Mouse (Mus musculus) embryonic facial prominence, embryonic 10.5 days (tissue): ENCODE measurements around the gene Mef2d. TPM values are rescaled to one million over a fixed set of nuclear protein-coding genes. Genes with fewer than 3 reads are reported as not detected.

ENCODE experiments used
- DNase-seq: peaks from one replicate; pipeline ENCODE4 v3.0.0-alpha.2; 2017; ENCODE audit warnings: low spot score
- H3K27ac ChIP-seq: fragments of 300-500 bp; sonication (generic); replicated peaks from 2 replicates; pipeline ENCODE4 v1.5.1; 2016; ENCODE audit warnings: mild to moderate bottlenecking
- H3K27me3 ChIP-seq: fragments of 300-500 bp; sonication (generic); replicated peaks from 2 replicates; pipeline ENCODE4 v1.6.1; 2016; ENCODE audit warnings: low read depth, mild to moderate bottlenecking; ENCODE audit not compliant: poor library complexity, severe bottlenecking
- H3K36me3 ChIP-seq: fragments of 300-500 bp; sonication (generic); replicated peaks from 2 replicates; pipeline ENCODE4 v1.6.1; 2016; ENCODE audit warnings: mild to moderate bottlenecking, moderate library complexity
- H3K4me1 ChIP-seq: fragments of 300-500 bp; sonication (generic); 2 replicates; pipeline ENCODE4 v1.6.1; 2016
- H3K4me3 ChIP-seq: fragments of 300-500 bp; sonication (generic); 2 replicates; pipeline ENCODE4 v1.5.1; 2016; ENCODE audit warnings: mild to moderate bottlenecking, moderate library complexity
- H3K9me3 ChIP-seq: fragments of 300-500 bp; sonication (generic); 2 replicates; pipeline ENCODE4 v1.6.1; 2016; ENCODE audit warnings: mild to moderate bottlenecking
- WGBS: fragments of 180-500 bp; shearing (Covaris S2); methylation state at CpG from one replicate; pipeline ENCODE4 v1.1.7; 2016; 5-methylcytosine and 5-hydroxymethylcytosine counted together
- polyA plus RNA-seq: library from polyadenylated mRNA; unstranded; fragments of >200 nt; fragmentation: Nextera tagmentation; extraction: Ambion mirVana; gene quantifications from 2 replicates; pipeline ENCODE4 v1.2.1, GENCODE M21; 2016

Gene Mef2d
- 11.1 and 12.1 TPM in 2 replicates for polyA plus RNA-seq

DNA sequence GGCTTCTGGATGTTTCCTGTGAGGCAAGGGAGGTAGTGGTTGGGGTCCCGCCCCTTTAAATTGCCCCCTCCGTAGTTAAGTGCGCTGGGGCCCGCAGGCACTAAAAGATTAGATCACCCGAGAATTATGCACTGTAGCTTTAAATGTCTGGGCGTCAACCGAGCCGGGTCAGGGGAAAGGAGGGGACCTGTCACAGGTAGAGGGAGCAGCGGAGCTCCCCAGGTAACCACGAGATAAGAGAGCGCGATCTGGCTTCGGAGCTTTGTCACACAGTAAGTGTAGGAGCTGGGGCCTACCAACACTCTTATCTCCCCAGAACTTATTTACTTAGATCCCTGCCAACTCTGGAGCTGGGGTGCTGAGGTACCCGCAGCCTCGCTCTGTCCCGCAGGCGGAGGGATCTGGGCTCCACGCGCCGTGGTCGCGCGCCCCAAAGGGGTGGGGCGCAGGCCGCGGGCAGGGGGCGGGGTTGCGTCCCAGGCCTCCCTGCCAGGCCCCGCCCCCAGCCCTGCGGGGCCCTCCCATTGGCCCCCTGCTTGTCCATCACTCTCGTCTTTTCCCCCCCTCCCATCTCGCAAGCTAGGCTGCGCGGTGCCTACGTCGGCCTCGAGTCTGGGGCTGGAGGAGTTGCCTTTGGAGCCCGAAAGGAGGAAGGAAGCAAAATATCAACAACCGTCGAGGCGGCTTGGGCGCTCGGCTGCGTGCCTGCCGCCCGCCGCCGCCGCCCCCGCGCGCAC lies at the start of gene Mef2d:
TSS of gene Mef2d (plus strand) at position 586 of the 737 bp plus-strand sequence.
- DNase-seq = peak; percentile 97
- WGBS = 0% methylated on average over 51 of the region's 52 CpGs
- H3K4me1 ChIP-seq = peaks cover 94% of the 10 kb centered on the region

DNA sequence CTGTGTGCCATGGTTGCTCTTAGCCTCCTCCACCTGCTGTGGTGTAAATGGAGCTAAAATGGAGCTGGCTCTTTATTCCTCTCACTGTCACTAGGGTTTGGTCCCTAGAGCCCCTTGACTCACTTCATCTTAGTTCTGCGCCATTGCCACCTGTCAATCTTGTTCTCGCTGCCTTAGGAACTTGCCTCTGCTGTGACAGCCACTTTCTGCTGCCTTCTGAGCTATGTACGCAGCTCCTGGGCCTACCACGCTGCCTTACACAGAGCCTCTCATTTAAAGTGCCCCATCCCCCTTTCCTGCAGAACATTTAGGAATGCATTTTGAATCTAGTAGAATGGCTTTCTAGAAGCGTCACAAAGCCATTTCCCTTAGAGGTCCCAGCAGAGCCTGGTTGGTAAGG lies 48.0 kb upstream of the Mef2d start:
- DNase-seq = no peak
- 86% methylated on average over 5 of the region's 5 CpGs for WGBS

More for the DNA sequence above, at the start of gene Mef2d:
- Histone ChIP-seq H3K27me3 (peaks cover 26% of the 10 kb centered on the region), H3K4me3 (peak within 1 kb of the TSS; percentile 90), H3K27ac (peak within 1 kb of the TSS; percentile 92), H3K9me3 (no peaks in the 10 kb centered on the region), H3K36me3 (no peaks in the 10 kb centered on the region)

DNA sequence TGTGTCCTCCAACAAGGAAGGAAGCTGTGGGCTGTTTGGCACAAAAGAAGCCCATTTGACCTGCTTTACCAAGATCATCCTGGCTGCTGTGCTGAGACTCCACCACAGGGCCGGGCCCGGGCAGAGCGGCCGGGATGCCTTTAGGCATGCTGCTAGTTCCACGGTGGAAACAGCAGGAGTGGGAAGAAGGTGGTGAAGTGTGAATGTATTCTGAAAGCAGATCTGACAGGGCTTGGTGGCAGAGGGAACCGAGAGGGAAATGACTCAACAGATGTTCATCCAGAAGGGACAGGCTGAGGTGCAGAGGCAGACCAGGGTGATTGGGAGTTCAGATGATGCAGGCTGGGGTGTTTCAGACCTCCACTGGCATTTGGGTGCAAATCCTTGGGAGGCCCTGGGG lies 44.5 kb upstream of the Mef2d start:
- Histone ChIP-seq H3K27ac (no peak overlapping the region), H3K4me1 (no peaks in the 10 kb centered on the region), H3K36me3 (peaks cover 95% of the 10 kb centered on the region), H3K27me3 (no peaks in the 10 kb centered on the region), H3K9me3 (no peaks in the 10 kb centered on the region), H3K4me3 (no peak overlapping the region)
- WGBS = 90% methylated on average over 6 of the region's 6 CpGs
- DNase-seq = no peak

More for the DNA sequence above, 48.0 kb upstream of the Mef2d start:
- Histone ChIP-seq H3K4me1 (no peaks in the 10 kb centered on the region), H3K36me3 (peaks cover 96% of the 10 kb centered on the region), H3K27ac (no peak overlapping the region), H3K27me3 (no peaks in the 10 kb centered on the region), H3K4me3 (no peak overlapping the region), H3K9me3 (no peaks in the 10 kb centered on the region)

DNA sequence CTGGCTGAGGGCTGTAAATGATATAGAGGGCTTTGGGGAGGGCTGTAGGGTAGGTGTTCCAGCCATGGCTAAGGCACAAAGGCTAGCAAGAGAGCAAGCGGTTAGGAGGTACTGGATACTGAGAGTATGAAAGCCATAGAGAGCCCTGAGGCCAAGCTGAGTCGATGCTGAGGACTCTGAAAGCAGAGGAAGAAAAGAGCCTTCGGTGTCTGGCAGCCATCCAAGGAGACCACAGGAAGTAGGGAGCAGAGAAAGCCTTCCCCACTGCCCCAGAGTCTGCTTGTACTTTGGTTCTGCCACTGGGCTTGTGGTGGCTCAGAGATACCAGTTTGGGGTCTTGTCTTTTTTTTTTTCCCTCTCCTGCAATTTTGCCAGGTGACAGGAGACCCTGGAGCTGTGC lies 41.9 kb upstream of the Mef2d start:
- no peaks in the 10 kb centered on the region for H3K9me3 ChIP-seq
- no peaks in the 10 kb centered on the region for H3K4me1 ChIP-seq
- DNase-seq = no peak
- WGBS = 92% methylated on average over 3 of the region's 3 CpGs
- H3K4me3 ChIP-seq = no peak overlapping the region
- H3K27me3 ChIP-seq = no peaks in the 10 kb centered on the region
- no peak overlapping the region for H3K27ac ChIP-seq
- H3K36me3 ChIP-seq = peaks cover 95% of the 10 kb centered on the region

DNA sequence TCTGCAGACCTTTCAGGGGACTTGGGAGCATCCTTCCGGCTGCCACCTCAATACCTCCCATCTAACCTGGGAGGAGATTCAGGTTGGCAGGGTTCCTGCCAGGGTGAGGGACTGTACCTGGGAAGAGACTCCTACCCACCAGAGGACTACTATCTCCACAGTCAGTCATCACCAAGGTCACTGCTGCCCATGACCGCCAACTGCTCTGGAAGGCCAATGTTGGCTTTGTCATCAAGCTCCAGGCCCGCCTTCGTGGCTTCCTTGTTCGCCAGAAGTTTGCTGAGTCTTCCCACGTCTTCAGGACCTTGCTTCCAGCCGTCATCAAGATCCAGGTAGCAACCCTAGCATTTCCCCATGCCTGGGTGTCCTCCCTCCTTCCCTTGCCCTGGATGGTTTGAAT lies 40.4 kb upstream of the Mef2d start:
- Histone ChIP-seq H3K36me3 (peaks cover 98% of the 10 kb centered on the region), H3K4me1 (no peaks in the 10 kb centered on the region), H3K9me3 (no peaks in the 10 kb centered on the region), H3K4me3 (no peak overlapping the region), H3K27me3 (no peaks in the 10 kb centered on the region), H3K27ac (no peak overlapping the region)
- no peak for DNase-seq
- WGBS = 90% methylated on average over 7 of the region's 7 CpGs

DNA sequence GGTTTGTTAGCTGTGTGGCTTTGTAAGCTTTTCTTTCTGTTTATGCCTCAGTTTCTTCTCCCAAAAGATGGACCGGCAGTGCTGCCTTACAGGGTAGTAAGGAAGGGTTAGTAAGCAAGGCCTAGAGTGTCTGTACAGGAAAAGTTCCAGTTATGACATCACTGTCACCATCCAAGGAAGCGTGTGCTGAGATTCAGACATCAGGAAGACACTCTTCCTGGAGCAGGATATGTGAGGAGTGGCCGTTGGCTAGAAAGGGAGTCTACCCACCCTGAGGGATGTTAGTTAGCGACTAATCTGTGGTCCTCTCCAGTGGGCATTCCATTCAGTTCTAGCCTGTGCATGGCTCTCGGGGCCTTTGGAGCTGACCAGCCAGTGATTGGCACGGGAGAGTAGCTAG lies 40.0 kb upstream of the Mef2d start:
- DNase-seq = no peak
- Histone ChIP-seq H3K4me3 (no peak overlapping the region), H3K27ac (peak overlapping the region; percentile 35; the same call in 1 of the 2 replicates), H3K27me3 (no peaks in the 10 kb centered on the region), H3K36me3 (peaks cover 98% of the 10 kb centered on the region), H3K9me3 (no peaks in the 10 kb centered on the region), H3K4me1 (no peaks in the 10 kb centered on the region)
- WGBS = 90% methylated on average over 6 of the region's 6 CpGs

DNA sequence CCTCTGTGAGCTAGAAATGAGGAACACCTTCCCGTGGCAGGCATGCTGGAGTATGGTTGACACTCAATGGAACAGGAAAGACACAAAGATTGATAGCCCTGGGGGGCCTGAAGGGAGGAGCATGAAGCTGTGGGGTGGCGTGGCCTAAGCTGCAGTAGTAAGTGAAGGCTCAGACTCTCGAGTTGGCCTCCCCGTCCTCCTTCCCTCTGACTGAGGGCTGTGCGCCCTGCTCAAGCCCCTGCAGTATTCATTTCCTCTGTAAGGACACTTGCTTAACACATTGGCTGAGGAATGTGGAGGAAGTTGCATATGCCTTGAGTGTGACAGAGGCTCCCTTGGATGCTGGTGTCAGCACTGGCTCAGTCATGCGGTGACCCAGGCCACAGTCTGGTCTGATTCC lies 39.6 kb upstream of the Mef2d start:
- Histone ChIP-seq H3K36me3 (peaks cover 98% of the 10 kb centered on the region), H3K27ac (peak overlapping the region; percentile 35; the same call in 1 of the 2 replicates)
- 83% methylated on average over 6 of the region's 6 CpGs for WGBS

DNA sequence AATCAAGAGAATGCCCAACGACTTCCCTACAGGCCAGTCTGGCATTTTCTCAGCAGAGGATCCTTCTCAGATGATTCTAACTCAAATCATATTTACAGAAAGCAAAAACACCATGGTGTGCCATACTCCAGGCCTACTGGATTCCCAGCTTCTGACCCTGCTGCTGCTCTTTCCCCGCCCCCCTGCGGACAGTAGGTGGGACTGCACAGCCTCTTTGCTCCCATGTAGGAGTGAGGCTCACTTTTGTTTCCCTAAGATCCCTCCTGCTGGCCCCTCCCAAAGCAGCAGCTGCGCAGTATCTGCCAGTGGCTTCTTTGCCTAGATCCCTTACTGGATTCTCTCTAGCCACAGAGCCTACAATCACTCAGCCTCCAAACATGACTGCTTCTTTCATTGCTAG lies 36.0 kb upstream of the Mef2d start:
- Histone ChIP-seq H3K4me3 (no peak overlapping the region), H3K9me3 (no peaks in the 10 kb centered on the region), H3K36me3 (peaks cover 99% of the 10 kb centered on the region), H3K27ac (no peak overlapping the region), H3K4me1 (no peaks in the 10 kb centered on the region), H3K27me3 (no peaks in the 10 kb centered on the region)
- WGBS = 85% methylated on average over 4 of the region's 4 CpGs
- DNase-seq = no peak

More for the DNA sequence above, 39.6 kb upstream of the Mef2d start:
- Histone ChIP-seq H3K4me1 (no peaks in the 10 kb centered on the region), H3K27me3 (no peaks in the 10 kb centered on the region), H3K4me3 (no peak overlapping the region), H3K9me3 (no peaks in the 10 kb centered on the region)
- DNase-seq = no peak

DNA sequence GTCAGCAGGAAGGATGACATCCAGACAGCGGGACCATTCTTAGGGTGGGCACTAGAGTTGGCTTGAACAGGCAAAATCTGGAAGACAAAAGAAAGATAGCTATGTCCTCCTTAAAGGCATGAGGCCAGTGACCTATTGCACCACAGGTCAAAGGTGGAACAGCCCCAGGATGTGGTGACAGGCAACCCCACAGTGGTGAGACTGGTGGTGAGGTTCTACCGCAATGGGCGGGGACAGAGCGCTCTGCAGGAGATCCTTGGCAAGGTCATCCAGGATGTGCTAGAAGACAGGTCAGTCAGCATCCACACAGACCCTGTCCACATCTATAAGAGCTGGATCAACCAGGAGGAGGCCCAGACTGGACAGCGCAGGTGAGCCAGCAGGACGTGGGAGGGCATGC lies 33.0 kb upstream of the Mef2d start:
- 96% methylated on average over 6 of the region's 6 CpGs for WGBS
- Histone ChIP-seq H3K36me3 (peaks cover 99% of the 10 kb centered on the region), H3K27ac (no peak overlapping the region)

DNA sequence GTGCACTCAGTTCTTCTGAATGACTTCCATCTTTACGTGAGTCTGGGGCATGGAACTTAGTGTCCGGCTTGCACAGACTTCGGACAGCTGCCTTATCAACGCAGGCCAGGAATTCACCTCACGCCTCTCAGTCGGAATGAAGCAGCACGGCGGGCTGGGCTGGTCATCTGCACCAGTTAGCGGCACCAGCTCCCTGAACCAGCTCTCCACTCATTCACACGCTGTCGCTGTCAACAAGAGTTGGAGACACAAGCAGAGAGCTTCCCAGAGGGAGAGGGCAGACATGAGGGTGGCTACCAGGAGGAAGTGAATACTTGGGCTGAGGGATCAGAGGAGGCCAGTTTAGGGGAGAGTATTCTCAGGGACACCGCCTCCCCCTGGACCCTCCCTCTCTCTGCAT lies 27.8 kb upstream of the Mef2d start:
- Histone ChIP-seq H3K9me3 (no peaks in the 10 kb centered on the region), H3K36me3 (peaks cover 100% of the 10 kb centered on the region), H3K27me3 (no peaks in the 10 kb centered on the region), H3K27ac (no peak overlapping the region), H3K4me1 (no peaks in the 10 kb centered on the region), H3K4me3 (no peak overlapping the region)
- 97% methylated on average over 12 of the region's 12 CpGs for WGBS
- DNase-seq = no peak

More for the DNA sequence above, 33.0 kb upstream of the Mef2d start:
- no peak for DNase-seq
- Histone ChIP-seq H3K9me3 (no peaks in the 10 kb centered on the region), H3K4me3 (no peak overlapping the region), H3K27me3 (no peaks in the 10 kb centered on the region), H3K4me1 (no peaks in the 10 kb centered on the region)

DNA sequence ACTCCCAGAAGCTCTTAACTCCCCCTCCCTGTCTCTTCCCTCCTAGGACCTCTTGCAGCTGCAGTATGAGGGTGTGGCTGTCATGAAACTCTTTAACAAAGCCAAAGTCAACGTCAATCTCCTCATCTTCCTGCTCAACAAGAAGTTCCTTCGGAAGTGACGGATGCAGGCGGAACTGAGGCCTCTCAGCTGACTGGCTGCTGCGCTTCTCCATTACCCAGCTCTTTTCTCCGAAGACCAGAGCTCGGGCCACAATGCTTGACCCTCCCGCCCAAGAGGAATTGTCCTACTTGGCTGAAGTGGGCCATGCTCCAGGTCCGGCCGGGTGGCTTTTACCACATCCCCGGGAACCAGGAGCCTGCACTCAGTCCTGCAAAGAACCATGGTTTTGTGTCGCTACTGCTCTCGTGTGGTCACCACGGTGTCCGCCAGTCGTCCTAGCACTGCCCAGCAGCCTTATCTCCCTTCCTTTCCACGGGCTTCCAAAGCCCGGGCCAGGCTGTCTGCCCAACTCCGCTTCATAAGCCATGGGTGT lies 22.0 kb upstream of the Mef2d start:
- 87% methylated on average over 19 of the region's 19 CpGs for WGBS

DNA sequence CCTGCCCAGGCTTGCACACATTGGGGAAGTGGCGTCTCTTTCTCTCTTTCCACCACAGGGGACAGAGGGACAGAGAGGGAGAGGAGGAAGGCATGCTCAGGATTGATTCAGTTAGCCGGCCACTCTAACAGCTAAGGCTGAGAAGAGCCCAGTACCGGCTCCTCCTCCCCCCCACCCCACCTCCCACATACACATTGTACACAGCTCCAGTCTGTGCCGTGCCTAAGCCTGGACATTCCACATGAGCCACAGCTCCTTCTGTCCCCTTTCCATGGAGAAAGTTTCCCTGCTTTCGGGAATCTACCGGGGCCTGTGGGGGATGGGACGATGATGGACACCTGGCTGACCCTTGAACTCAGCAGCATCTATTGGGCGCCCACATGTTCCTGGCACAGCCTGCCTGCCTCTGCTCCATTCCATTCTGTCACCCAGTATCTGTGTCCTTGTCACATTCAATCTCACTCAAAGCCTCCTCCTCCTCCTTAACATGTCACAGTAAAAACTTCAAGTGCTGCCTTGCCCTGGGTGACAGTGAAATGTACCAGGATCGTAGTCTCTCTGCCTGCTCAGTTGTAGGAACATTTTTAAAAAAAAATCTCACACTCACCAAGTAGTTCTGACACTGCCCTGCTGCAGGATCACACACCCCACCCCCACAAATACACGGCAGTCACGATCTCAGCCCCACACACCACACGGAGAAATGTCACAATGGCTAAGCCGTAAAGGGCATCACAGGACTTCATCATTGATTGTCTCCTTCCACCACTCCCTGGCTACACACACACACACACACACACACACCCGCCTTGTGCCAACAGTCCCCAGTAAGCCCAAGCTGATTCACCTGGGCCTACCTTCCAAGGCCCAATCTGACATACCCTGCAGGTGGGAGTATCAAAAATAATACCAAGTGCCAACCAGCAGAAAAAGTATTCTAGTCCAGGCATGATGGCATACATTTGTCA lies 20.7 kb upstream of the Mef2d start:
- H3K4me3 ChIP-seq = no peak overlapping the region
- H3K4me1 ChIP-seq = peaks cover 6% of the 10 kb centered on the region; the same call in 1 of the 2 replicates
- WGBS = 80% methylated on average over 14 of the region's 14 CpGs
- DNase-seq = no peak
- no peaks in the 10 kb centered on the region for H3K9me3 ChIP-seq
- no peaks in the 10 kb centered on the region for H3K27me3 ChIP-seq
- no peak overlapping the region for H3K27ac ChIP-seq
- peaks cover 50% of the 10 kb centered on the region for H3K36me3 ChIP-seq

More for the DNA sequence above, 22.0 kb upstream of the Mef2d start:
- no peak for DNase-seq
- H3K9me3 ChIP-seq = no peaks in the 10 kb centered on the region
- H3K27me3 ChIP-seq = no peaks in the 10 kb centered on the region
- peaks cover 6% of the 10 kb centered on the region; the same call in 1 of the 2 replicates for H3K4me1 ChIP-seq
- peaks cover 62% of the 10 kb centered on the region for H3K36me3 ChIP-seq
- no peak overlapping the region for H3K4me3 ChIP-seq
- H3K27ac ChIP-seq = no peak overlapping the region
